Mouse (Mus musculus): ENCODE results near the gene Synrg. TPM values are rescaled to one million over a fixed set of nuclear protein-coding genes. Genes with fewer than 3 reads are reported as not detected.

Gene Synrg
- polyA plus RNA-seq, 1 experiment = 0.28 TPM

DNA sequence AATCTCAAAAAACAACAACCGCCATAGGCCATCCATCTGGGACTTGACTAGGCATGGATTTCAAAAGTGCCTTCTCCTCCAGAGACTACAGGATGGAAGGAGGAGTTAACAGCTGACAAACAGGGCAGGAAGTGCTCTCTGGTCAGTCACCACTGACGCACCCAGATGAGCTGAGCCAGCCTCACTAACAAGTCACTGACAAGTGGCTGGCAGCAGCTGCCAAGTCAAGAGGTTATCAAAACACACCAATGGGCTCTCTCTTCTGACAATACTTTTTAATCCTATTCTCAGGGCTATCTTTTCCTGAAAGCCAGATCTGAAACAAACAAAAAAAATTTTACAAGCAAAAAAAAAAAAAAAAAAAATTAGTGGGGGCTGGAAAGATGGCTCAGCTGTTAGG, 98.6 kb downstream of the Synrg start:
- H3K9me3 ChIP-seq (ENCODE audit: control insufficient read depth, low read length) = no peaks in the 10 kb centered on the region; the same call in 1 of the 2 replicates
- TF ChIP-seq TAL1 (IDR thresholded peaks at IDR 0.05; ENCODE audit: low read length) = no peak
- TF ChIP-seq GATA1 (IDR thresholded peaks at IDR 0.05; ENCODE audit: low read length) = no peak
- H3K36me3 ChIP-seq (ENCODE audit: control insufficient read depth) = no peaks in the 10 kb centered on the region
- H3K4me3 ChIP-seq (replicated peaks) = no peak overlapping the region
- H3K27me3 ChIP-seq (ENCODE audit: control insufficient read depth) = peaks cover 41% of the 10 kb centered on the region
- no peaks in the 10 kb centered on the region for H3K4me1 ChIP-seq (ENCODE audit: control insufficient read depth)

DNA sequence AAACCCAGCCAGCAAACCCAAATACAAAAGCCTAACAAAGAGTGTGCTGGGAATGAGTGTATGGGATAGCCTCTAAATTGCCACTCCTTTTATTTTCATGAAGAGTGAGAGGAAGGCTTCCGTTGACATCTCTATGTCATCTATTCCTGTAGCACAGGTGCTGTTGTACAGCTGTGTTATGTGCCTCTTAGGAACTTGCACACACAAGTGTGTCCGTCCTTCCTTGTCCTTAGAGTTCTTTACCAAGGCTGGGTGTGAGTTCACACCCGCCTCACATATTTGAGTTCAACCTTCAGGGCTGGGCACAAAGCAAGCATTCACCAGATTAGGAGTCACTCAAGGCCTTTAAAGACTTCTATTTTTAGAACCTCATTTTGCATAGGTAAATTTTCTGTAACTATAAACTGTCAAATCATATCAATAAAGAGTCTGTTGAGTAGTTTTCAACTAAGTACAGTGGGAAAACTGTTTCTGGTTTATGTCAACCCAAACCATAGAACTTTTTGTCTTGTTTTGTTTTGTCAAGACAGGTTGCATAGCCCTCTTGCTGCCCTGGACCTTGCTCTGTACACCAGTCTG, 99.5 kb downstream of the Synrg start:
- no peak overlapping the region for H3K4me3 ChIP-seq (replicated peaks)

DNA sequence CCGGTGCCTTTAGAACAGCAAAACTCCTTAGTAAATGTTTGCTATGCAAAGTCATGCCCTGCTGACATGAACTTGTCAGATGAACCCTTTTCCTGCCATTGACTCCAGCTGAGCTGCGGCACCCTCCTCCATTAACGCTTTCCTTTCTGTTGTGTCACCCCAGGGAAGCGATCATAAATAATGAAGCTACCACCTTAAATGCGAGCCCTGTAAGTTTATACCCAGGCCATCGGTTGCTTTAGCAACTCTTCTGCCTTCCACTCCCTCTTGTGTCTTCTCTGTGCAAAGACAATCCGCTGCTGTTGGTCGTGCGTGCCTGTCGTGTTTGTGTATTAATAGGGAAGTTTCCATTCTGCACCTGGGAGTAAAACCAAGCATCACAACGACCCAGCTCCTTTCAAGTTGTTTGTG, 101.8 kb downstream of the Synrg start:
- Histone ChIP-seq H3K4me3 (replicated peaks) (no peak overlapping the region), H3K36me3 (ENCODE audit: control insufficient read depth) (no peaks in the 10 kb centered on the region), H3K27me3 (ENCODE audit: control insufficient read depth) (peaks cover 72% of the 10 kb centered on the region), H3K9me3 (ENCODE audit: control insufficient read depth, low read length) (peaks cover 5% of the 10 kb centered on the region; the same call in 1 of the 2 replicates), H3K4me1 (ENCODE audit: control insufficient read depth) (peaks cover 5% of the 10 kb centered on the region)
- TF ChIP-seq TAL1 (IDR thresholded peaks at IDR 0.05; ENCODE audit: low read length) (no peak), GATA1 (IDR thresholded peaks at IDR 0.05; ENCODE audit: low read length) (no peak)

More for the DNA sequence above, 99.5 kb downstream of the Synrg start:
- H3K4me1 ChIP-seq (ENCODE audit: control insufficient read depth) = peaks cover 5% of the 10 kb centered on the region
- peaks cover 3% of the 10 kb centered on the region; the same call in 1 of the 2 replicates for H3K9me3 ChIP-seq (ENCODE audit: control insufficient read depth, low read length)
- no peaks in the 10 kb centered on the region for H3K36me3 ChIP-seq (ENCODE audit: control insufficient read depth)
- H3K27me3 ChIP-seq (ENCODE audit: control insufficient read depth) = peaks cover 50% of the 10 kb centered on the region
- TF ChIP-seq GATA1 (IDR thresholded peaks at IDR 0.05; ENCODE audit: low read length) (no peak), TAL1 (IDR thresholded peaks at IDR 0.05; ENCODE audit: low read length) (no peak)

DNA sequence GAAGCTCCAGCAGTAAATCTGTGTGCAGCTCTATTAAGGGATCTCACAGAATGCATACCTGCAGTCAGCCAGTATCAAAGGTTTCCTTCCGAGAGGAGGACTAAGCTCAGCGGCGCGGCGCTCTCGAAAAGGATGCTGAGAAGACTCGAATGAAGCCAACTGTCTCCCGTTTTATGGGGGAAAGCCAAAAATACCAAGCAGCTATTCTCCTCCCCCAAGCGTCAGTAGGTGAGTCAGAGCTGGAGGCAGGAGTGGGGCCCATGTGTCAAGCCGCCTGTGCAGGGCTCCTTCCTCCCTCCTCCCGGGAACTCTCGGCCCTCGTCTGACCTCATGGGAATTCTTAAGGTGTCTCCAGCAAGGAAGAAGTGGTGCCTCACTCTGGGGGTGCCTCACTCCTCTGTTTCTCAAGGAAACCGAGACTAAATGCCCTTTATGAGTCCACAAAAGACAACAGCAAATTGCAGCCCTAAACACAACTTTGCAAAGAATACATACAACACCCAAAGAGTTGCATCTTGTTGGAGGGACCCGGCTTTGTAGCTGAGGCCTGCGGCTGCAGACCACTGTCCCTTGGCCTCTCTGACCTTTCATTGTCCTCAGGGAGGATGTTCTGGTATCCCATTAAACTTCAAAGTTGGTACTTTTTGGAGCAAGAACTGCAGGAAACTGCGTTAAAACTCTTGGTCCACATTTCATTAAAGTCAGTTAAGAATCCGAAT, 102.9 kb downstream of the Synrg start:
- peaks cover 5% of the 10 kb centered on the region for H3K4me1 ChIP-seq (ENCODE audit: control insufficient read depth)
- TF ChIP-seq TAL1 (IDR thresholded peaks at IDR 0.05; ENCODE audit: low read length) (no peak), GATA1 (IDR thresholded peaks at IDR 0.05; ENCODE audit: low read length) (no peak)

DNA sequence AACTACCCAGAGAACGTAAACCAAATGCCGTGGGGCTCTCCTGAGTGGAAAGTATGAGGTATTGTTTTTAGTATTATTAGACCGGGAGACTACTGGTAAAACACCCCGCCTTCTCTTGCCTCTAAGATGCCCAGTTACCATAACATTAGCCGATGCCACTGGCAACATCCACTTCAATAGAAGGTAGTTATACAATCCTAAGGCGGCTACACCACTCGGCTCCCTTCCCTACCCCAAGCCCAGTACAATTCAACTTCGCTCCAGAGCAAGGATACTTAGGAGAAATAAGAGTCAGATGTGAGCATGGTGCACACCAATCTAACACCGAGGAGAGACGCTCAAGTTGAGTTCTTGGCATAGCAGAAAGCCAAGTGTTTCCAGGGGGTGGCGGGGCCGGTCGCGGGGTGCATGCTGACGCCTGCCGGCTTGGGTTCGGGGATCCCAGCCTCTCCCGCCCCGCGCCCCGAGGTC, 103.5 kb downstream of the Synrg start:
- H3K36me3 ChIP-seq (ENCODE audit: control insufficient read depth) = no peaks in the 10 kb centered on the region
- peaks cover 5% of the 10 kb centered on the region for H3K4me1 ChIP-seq (ENCODE audit: control insufficient read depth)
- peaks cover 76% of the 10 kb centered on the region for H3K27me3 ChIP-seq (ENCODE audit: control insufficient read depth)
- peak overlapping the region; percentile 51 for H3K4me3 ChIP-seq (replicated peaks)
- TF ChIP-seq GATA1 (IDR thresholded peaks at IDR 0.05; ENCODE audit: low read length) = no peak
- no peak for TF ChIP-seq TAL1 (IDR thresholded peaks at IDR 0.05; ENCODE audit: low read length)
- H3K9me3 ChIP-seq (ENCODE audit: control insufficient read depth, low read length) = peaks cover 5% of the 10 kb centered on the region; the same call in 1 of the 2 replicates

More for the DNA sequence above, 102.9 kb downstream of the Synrg start:
- Histone ChIP-seq H3K9me3 (ENCODE audit: control insufficient read depth, low read length) (peaks cover 5% of the 10 kb centered on the region; the same call in 1 of the 2 replicates), H3K4me3 (replicated peaks) (no peak overlapping the region), H3K27me3 (ENCODE audit: control insufficient read depth) (peaks cover 76% of the 10 kb centered on the region), H3K36me3 (ENCODE audit: control insufficient read depth) (no peaks in the 10 kb centered on the region)

DNA sequence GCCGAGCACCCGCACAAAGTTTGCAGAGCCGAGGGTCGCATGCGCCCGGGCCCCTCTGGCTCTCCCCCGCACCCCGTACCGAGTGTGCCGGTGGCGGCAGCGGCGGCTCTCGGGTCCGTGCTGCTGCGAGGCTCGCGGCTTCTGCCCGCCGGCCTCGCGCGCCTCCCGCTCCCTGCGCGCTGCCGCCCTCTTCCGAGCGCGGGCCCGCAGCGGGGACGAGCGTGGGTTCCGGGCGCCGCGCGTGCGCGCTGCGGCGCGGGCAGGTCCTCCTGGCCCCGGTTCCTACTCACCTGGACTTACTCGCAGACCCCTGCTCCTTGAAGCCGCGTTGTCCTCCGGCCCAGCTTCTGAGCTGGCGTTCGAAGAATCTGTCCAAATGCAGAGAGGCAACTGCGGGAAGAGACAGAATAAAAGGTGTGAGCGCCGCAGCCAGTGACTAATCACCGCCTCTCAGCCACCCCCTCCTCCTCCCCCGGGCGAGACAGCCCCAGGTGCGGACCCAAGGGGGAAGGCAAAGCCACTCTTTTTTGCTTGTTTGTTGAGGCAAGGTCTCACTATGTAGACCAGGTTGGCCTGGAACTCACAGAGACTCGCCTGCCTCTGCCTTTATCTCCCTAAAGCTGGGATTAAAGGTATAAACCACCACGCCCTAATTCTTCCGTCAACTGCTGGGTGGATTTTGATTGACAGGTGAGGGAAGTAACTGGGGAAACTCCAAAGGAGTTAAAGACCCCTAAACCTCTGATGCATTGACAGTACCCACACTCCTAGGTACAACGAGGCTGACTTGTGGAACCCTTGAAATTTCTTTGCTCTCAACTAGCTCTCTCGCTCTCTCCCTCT, 104.2 kb downstream of the Synrg start:
- Histone ChIP-seq H3K27me3 (ENCODE audit: control insufficient read depth) (peaks cover 76% of the 10 kb centered on the region), H3K4me3 (replicated peaks) (peak overlapping the region; percentile 51)

DNA sequence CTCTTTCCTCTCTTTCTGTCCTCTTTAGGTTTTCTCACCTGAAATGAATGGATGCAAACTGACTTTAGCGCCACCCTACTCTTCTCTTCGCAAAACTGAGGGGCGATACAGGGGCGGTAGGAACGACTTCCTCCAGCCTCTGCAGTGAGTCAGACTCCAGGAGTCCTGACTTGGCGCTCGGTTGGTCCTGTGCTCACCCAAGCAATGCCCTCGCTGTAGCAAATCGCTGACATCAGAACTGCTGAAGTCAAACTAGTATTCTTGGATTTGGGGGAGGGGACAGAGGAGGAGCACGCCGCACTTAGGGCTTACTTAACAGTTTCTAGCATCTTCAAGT, 104.8 kb downstream of the Synrg start, which contains the start of gene Dusp14:
Gene Dusp14, minus strand, starts transcription at position 228 of the 337 bp plus-strand sequence.
- Histone ChIP-seq H3K4me1 (ENCODE audit: control insufficient read depth) (peaks cover 5% of the 10 kb centered on the region), H3K27me3 (ENCODE audit: control insufficient read depth) (peaks cover 72% of the 10 kb centered on the region), H3K36me3 (ENCODE audit: control insufficient read depth) (no peaks in the 10 kb centered on the region), H3K4me3 (replicated peaks) (peak within 1 kb of the TSS; percentile 51), H3K9me3 (ENCODE audit: control insufficient read depth, low read length) (peaks cover 5% of the 10 kb centered on the region; the same call in 1 of the 2 replicates)
- no peak for TF ChIP-seq TAL1 (IDR thresholded peaks at IDR 0.05; ENCODE audit: low read length)
- TF ChIP-seq GATA1 (IDR thresholded peaks at IDR 0.05; ENCODE audit: low read length) = no peak

More for the DNA sequence above, 104.2 kb downstream of the Synrg start:
- Histone ChIP-seq H3K9me3 (ENCODE audit: control insufficient read depth, low read length) (peaks cover 5% of the 10 kb centered on the region; the same call in 1 of the 2 replicates), H3K36me3 (ENCODE audit: control insufficient read depth) (no peaks in the 10 kb centered on the region), H3K4me1 (ENCODE audit: control insufficient read depth) (peaks cover 5% of the 10 kb centered on the region)
- TF ChIP-seq TAL1 (IDR thresholded peaks at IDR 0.05; ENCODE audit: low read length) = no peak
- TF ChIP-seq GATA1 (IDR thresholded peaks at IDR 0.05; ENCODE audit: low read length) = no peak

DNA sequence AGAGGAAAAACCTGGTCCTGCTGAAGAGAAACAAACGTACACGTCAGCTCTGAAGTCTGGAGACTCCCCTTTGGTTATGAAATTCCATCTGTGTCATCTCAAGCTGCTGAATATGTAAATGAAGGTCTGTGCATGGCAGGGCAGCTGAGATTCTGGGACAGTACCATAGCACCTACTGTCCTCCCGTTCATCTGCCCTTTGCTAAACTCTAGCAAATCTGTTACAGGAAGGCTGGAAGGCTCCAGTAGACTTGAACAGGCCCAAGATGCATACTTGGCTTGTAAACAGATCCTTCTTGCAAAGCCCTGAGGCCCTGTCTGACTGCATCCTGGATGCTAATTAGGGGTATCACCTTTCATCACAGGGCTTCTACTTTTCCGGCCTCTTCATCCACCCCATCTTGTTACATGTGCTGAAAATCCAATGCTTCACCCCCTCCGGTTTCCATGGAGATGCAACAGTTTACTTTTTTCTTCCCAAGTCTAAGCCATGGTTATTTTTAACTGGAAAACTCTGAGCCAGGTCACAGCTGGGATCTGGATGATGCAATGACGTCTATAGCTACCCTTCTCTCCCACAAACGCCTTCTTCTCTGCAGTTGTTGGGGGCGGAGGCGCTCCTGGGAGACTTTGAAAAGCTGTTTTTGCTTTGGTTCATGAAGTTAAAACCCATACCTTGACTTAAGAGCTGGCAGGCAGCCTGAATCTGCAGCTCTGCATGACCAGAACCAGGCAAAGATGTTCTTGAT, 108.8 kb downstream of the Synrg start:
- peaks cover 32% of the 10 kb centered on the region for H3K27me3 ChIP-seq (ENCODE audit: control insufficient read depth)
- no peak overlapping the region for H3K4me3 ChIP-seq (replicated peaks)
- H3K36me3 ChIP-seq (ENCODE audit: control insufficient read depth) = no peaks in the 10 kb centered on the region
- TF ChIP-seq GATA1 (IDR thresholded peaks at IDR 0.05; ENCODE audit: low read length) (no peak), TAL1 (IDR thresholded peaks at IDR 0.05; ENCODE audit: low read length) (no peak)
- H3K4me1 ChIP-seq (ENCODE audit: control insufficient read depth) = peaks cover 5% of the 10 kb centered on the region
- H3K9me3 ChIP-seq (ENCODE audit: control insufficient read depth, low read length) = peaks cover 5% of the 10 kb centered on the region; the same call in 1 of the 2 replicates

Measured in erythroblast, embryonic 14.5 days (primary cell).